Mouse (Mus musculus) midbrain, embryonic 16.5 days (tissue): Measurements from ENCODE around the gene Trim6. TPM values are rescaled to one million over a fixed set of nuclear protein-coding genes. Genes with fewer than 3 reads are reported as not detected.
"Not testable (repeated sequence)": the region's sequence is repeated elsewhere in the genome, so short reads cannot be mapped to it uniquely, and the experiment has no call there.

Source experiments
- ATAC-seq: fragments of 200-750 bp; cut with Nextera tagmentation; 2 replicates; pipeline ENCODE4 v1.8.0; 2017; ENCODE audit warnings: moderate TSS enrichment
- H3K27ac ChIP-seq: fragments of 300-500 bp; sonication (generic); 2 replicates; pipeline ENCODE4 v1.5.1; 2014; ENCODE audit warnings: mild to moderate bottlenecking, low read length, mixed read lengths
- H3K27me3 ChIP-seq: fragments of 300-500 bp; sonication (generic); 2 replicates; pipeline ENCODE4 v1.6.1; 2014; ENCODE audit warnings: low read depth, low read length, mixed read lengths; ENCODE audit not compliant: control insufficient read depth, insufficient read depth
- H3K36me3 ChIP-seq: fragments of 300-500 bp; sonication (generic); 2 replicates; pipeline ENCODE4 v1.6.1; 2014; ENCODE audit warnings: mild to moderate bottlenecking, low read length, moderate library complexity, mixed read lengths; ENCODE audit not compliant: control insufficient read depth, insufficient read depth
- H3K4me1 ChIP-seq: fragments of 300-500 bp; sonication (generic); 2 replicates; pipeline ENCODE4 v1.6.1; 2014; ENCODE audit warnings: mild to moderate bottlenecking, low read length, mixed read lengths; ENCODE audit not compliant: control insufficient read depth, insufficient read depth
- H3K4me2 ChIP-seq: fragments of 300-500 bp; sonication (generic); 2 replicates; pipeline ENCODE4 v1.6.1; 2014; ENCODE audit warnings: mild to moderate bottlenecking, low read length, mixed read lengths
- H3K4me3 ChIP-seq: fragments of 300-500 bp; sonication (generic); 2 replicates; pipeline ENCODE4 v1.5.1; 2014; ENCODE audit warnings: low read depth, mild to moderate bottlenecking, low read length, moderate library complexity, mixed read lengths
- H3K9ac ChIP-seq: fragments of 300-500 bp; sonication (generic); 2 replicates; pipeline ENCODE4 v1.6.1; 2014; ENCODE audit warnings: low read depth, low read length, mixed read lengths
- H3K9me3 ChIP-seq: fragments of 300-500 bp; sonication (generic); replicated peaks from 2 replicates; pipeline ENCODE4 v1.6.1; 2014; ENCODE audit warnings: mild to moderate bottlenecking, low read length, mixed read lengths; ENCODE audit not compliant: control insufficient read depth, poor library complexity, severe bottlenecking
- WGBS: fragments of 180-500 bp; shearing (Covaris S2); extraction: QIAGEN DNeasy Blood & Tissue Kit; methylation state at CpG from one replicate; pipeline ENCODE4 v1.1.7; 2014; 5-methylcytosine and 5-hydroxymethylcytosine counted together
- polyA plus RNA-seq: library from polyadenylated mRNA; unstranded; fragments of >200 nt; fragmentation: Nextera tagmentation; extraction: Ambion mirVana; gene quantifications from 2 replicates; pipeline ENCODE4 v1.2.1, GENCODE M21; 2015

The Trim6 gene
- polyA plus RNA-seq, 1 experiment from 2014 or later = 0.35 TPM

DNA sequence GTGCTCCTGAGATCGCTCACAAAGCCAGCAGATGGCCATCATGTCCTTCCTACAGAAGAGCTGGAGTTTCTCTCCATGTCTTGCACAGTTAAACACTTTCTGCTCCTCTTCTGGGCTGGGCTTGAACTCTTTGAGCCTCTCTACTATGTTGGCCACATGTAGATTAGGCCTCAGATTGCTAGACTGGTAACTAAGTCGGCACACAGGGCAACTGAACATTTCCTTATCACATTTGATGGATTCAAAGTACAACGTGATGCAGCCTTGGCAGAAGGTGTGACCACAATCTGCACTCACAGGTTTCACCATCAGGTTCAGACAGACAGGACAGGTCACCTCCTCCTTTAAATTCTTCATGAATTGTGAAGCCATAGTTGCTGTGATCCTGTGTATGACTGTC lies 60.8 kb downstream of the Trim6 start:
- not testable (repeated sequence) for H3K4me2 ChIP-seq, H3K27me3 ChIP-seq, H3K9ac ChIP-seq, H3K27ac ChIP-seq, H3K9me3 ChIP-seq, H3K4me3 ChIP-seq, H3K36me3 ChIP-seq, H3K4me1 ChIP-seq, ATAC-seq
- WGBS = 76% methylated on average over 3 of the region's 3 CpGs

Other genes starting within 250 kb of the Trim6 start
- gene Olfr635, start 247.6 kb upstream of the Trim6 start, polyA plus RNA-seq = 0.03 TPM in 1 of 2 replicates, not detected in the other
- not detected in 2 replicates for gene Olfr638, start 220.0 kb upstream of the Trim6 start, polyA plus RNA-seq
- gene Olfr639, start 201.5 kb upstream of the Trim6 start, polyA plus RNA-seq = 0.04 TPM in 1 of 2 replicates, not detected in the other
- not detected in 2 replicates for gene Olfr640, start 193.2 kb upstream of the Trim6 start, polyA plus RNA-seq
- not detected in 2 replicates for gene Olfr641, start 183.3 kb upstream of the Trim6 start, polyA plus RNA-seq
- not detected in 2 replicates for gene Olfr642, start 166.1 kb upstream of the Trim6 start, polyA plus RNA-seq
- gene 4930516K23Rik, start 157.3 kb upstream of the Trim6 start, polyA plus RNA-seq = not detected in 2 replicates
- not detected in 2 replicates for gene Olfr644, start 146.9 kb upstream of the Trim6 start, polyA plus RNA-seq
- not detected in 2 replicates for gene Olfr645, start 133.3 kb upstream of the Trim6 start, polyA plus RNA-seq
- gene Olfr646, start 113.9 kb upstream of the Trim6 start, polyA plus RNA-seq = not detected in 2 replicates
- gene Ubqln5, start 89.0 kb upstream of the Trim6 start, polyA plus RNA-seq = not detected in 2 replicates
- not detected in 2 replicates for gene Olfr643, start 81.4 kb upstream of the Trim6 start, polyA plus RNA-seq
- gene Ubqln3, start 75.5 kb upstream of the Trim6 start, polyA plus RNA-seq = not detected in 2 replicates
- gene Ubqlnl, start 68.2 kb upstream of the Trim6 start, polyA plus RNA-seq = not detected in 2 replicates
- not detected in 2 replicates for gene Olfm5, start 54.0 kb upstream of the Trim6 start, polyA plus RNA-seq
- 0.66 and 0.67 TPM in 2 replicates for gene Olfr648, start 35.4 kb upstream of the Trim6 start, polyA plus RNA-seq
- gene Olfr649, start 22.8 kb upstream of the Trim6 start, polyA plus RNA-seq = not detected in 2 replicates
- 0.76 and 0.89 TPM in 2 replicates for gene Trim34a, start 25.7 kb downstream of the Trim6 start, polyA plus RNA-seq
- gene Trim5, start 69.3 kb downstream of the Trim6 start, polyA plus RNA-seq = 0.12 and 0.21 TPM in 2 replicates
- gene Trim12a, start 96.7 kb downstream of the Trim6 start, polyA plus RNA-seq = 1.6 and 1.7 TPM in 2 replicates
- not detected in 2 replicates for gene Trim34b, start 110.7 kb downstream of the Trim6 start, polyA plus RNA-seq
- gene Trim12c, start 134.6 kb downstream of the Trim6 start, polyA plus RNA-seq = 1.4 and 1.5 TPM in 2 replicates
- gene Trim30b, start 151.1 kb downstream of the Trim6 start, polyA plus RNA-seq = not detected in 2 replicates
- not detected in 2 replicates for gene Trim30c, start 182.0 kb downstream of the Trim6 start, polyA plus RNA-seq
- 0.42 and 0.48 TPM in 2 replicates for gene Trim30a, start 246.4 kb downstream of the Trim6 start, polyA plus RNA-seq